ENCODE assay signal across 8 mouse cellular contexts in the genomic region with DNA sequence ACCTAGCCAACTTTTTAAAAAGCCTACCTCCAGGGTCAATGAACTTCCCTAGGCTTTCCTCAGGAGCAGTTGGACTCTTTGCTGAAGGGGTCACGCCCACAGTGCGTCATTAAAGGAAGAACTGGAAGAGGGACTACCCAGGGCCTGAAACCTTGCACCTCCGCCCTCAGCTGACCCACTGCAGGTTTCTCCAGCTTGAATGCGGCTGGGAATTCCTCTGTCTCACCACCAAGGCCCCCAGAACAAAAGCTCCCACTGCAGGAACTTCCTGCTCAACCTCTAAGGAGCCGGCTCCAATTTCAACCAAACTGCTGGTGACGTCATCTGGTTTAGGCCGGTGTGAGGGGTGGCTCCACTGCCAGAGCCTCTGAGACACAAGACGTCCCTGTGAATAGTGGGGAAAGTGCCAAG. TPM values are rescaled to one million over a fixed set of nuclear protein-coding genes. Genes with fewer than 3 reads are reported as not detected.
DNase-seq lines count a peak whose midpoint lies in the region; ATAC-seq lines count a peak whose summit lies in the region.
"Had no signal": no experiment of that assay in that cellular context is flagged by ENCODE, and none has a peak within 500 bp of the region (broad histone marks: within the 10 kb centered on the region; RNA-seq: fewer than 3 reads in every experiment).

No protein-coding gene starts in this region.

- ATAC-seq in forebrain, embryonic 13.5 days = 0 out of 2 replicates have a peak, but pooled peaks have one; percentile 27
- ATAC-seq in frontal cortex, adult (ENCODE audit: low TSS enrichment) = no peak

- 4% methylated on average over 8 of the region's 8 CpGs for WGBS in forebrain, embryonic 13.5 days

- no peak overlapping the region for H3K4me3 ChIP-seq in forebrain, embryonic 13.5 days
- H3K4me3 ChIP-seq: megakaryocyte, embryonic 14.5 days had no signal

- no peaks in the 10 kb centered on the region for H3K36me3 ChIP-seq in forebrain, embryonic 13.5 days (ENCODE audit: poor library complexity, severe bottlenecking)

- H3K9me3 ChIP-seq in forebrain, embryonic 13.5 days (replicated peaks) = no peaks in the 10 kb centered on the region
- H3K9me3 ChIP-seq: megakaryocyte, embryonic 14.5 days had no signal

- H3K4me1 ChIP-seq in forebrain, embryonic 13.5 days = peaks cover 19% of the 10 kb centered on the region

- no peaks in the 10 kb centered on the region for H3K27me3 ChIP-seq in forebrain, embryonic 13.5 days

- 0 out of 2 replicates have a peak overlapping the region, but pooled peaks have one; percentile 10 for H3K27ac ChIP-seq in forebrain, embryonic 13.5 days

- H3K4me2 ChIP-seq in forebrain, embryonic 13.5 days = peak overlapping the region; percentile 28

- no peak overlapping the region for H3K9ac ChIP-seq in forebrain, embryonic 13.5 days

- peak; percentile 12 for DNase-seq in urinary bladder, postnatal 14 days (ENCODE audit: low spot score)
- no peak for DNase-seq in urinary bladder, postnatal 4 days (ENCODE audit: low spot score in 2 of 2)
- peak; percentile 38 to 62 for DNase-seq in kidney, postnatal 4 days
- no peak for DNase-seq in spleen, postnatal 14 days (ENCODE audit: low spot score in 2 of 2)
- no peak for DNase-seq in thymus, postnatal 14 days

RNA-seq across cellular contexts. Expression of a gene that starts 45.4 kb away (rescaled TPM):
- 9.9 and 10.7 TPM in 2 replicates for polyA plus RNA-seq in forebrain, embryonic 13.5 days (2015; fragmentation: Nextera tagmentation; extraction: Ambion mirVana)

Comparison
In these comparisons a context has a peak if more than half of its experiments do, and no peak if none do; other contexts are left out.
1. DNase-seq: peak in urinary bladder, postnatal 14 days (single experiment) and kidney, postnatal 4 days (2 of 2); none in urinary bladder, postnatal 4 days (0 of 2), spleen, postnatal 14 days (0 of 2) and thymus, postnatal 14 days (single experiment).